Mouse (Mus musculus) left cerebral cortex, postnatal 4 days (tissue): Measurements from ENCODE around the gene Rab27a. TPM values are rescaled to one million over a fixed set of nuclear protein-coding genes. Genes with fewer than 3 reads are reported as not detected.
"Not testable (repeated sequence)": the region's sequence is repeated elsewhere in the genome, so short reads cannot be mapped to it uniquely, and the experiment has no call there.

ENCODE experiments used
- DNase-seq: peaks from one replicate; pipeline ENCODE4 v3.0.0-alpha.2; 2022
- intact Hi-C: fragments of 180-260 bp; cut with DNase I; formaldehyde crosslinking; loops from one replicate; pipeline ENCODE4 v1.15.1; 2025
- total RNA-seq, 2 experiments: library from RNA; stranded (reverse); gene quantifications; 2 replicates each; pipeline ENCODE4 v1.2.3; 2021

Gene Rab27a
- total RNA-seq, 2 experiments from 2014 or later, result 2.9 to 4.7 TPM

DNA sequence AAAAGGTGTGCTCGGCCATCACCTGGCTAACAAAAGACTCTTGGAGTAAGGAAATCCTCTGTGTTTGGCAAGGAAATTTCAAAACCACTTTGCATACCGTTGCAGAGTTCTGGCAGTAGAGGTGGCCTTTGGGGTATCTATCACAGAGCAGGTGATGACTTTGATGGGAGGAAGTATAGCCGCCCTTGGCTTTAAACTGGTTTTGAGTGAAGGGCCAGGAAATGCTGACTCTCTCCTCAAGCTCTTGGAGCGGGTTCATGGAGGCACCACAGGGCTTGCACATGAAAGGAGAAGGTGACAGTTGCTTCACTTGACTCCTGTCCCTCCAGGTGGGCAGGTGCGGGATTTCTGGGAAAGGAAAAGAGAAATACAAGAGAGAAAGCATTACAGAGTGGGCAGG lies 42.9 kb downstream of the Rab27a start:
- no peak for DNase-seq
- intact Hi-C loops, result loop anchor here (10.0 kb wide), 1 partner anchor 323 kb away; no protein-coding TSS in a partner anchor

DNA sequence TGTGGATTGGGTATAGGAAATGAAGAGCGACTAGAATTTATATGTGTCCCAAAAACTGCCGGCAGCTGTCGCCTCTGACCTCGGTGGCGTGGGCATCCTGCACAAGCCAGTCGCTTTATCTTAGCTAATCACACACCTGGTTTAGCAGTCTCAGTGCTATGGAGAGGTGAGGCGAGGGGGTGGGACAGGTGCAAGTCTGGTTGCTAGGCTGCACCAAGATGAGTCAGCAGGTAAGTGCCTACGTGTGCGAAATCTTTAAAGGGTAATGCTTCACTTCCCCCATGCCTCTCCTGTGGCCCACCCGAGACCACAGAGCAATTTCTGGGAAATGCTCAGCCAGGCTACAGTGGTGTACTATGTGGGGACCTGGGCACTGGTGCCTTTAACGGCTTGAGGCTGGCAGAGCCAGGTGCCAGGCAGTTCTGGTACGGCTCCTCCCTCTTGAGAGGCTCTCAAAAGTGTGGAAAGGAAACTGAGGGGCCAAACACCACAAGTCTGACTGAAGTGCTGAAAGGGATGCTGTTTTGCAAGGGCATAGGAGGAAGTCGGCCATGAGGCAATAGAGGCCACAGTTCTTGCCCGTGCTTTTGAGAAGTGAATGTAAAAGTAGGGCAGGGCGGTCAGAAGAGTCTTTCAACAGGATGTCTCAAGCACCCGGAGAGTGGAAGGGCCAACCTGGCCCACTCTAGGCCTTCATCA lies 44.7 kb downstream of the Rab27a start:
- intact Hi-C loops, result loop anchor here (10.0 kb wide), 1 partner anchor 325 kb away; no protein-coding TSS in a partner anchor
- no peak for DNase-seq

DNA sequence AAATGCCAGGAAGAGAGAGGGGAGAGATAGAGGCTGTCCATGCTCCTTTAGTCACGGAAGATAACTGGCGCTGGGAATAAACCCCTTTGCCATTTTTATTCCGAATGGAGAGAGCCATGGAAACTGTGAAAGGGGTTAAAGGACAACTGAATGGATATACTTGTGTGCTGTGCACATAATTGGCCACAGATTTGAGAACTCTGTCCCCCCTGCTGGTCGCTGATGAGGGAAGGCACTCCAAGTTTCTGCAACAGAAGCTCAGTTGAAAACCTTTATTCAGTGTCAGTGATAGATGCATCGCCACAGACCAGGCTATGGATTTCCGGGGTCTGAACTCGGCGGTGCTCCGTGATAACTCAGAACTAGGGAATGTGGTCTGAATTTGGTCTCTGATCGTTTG lies 45.5 kb downstream of the Rab27a start:
- peak; percentile 32 for DNase-seq

DNA sequence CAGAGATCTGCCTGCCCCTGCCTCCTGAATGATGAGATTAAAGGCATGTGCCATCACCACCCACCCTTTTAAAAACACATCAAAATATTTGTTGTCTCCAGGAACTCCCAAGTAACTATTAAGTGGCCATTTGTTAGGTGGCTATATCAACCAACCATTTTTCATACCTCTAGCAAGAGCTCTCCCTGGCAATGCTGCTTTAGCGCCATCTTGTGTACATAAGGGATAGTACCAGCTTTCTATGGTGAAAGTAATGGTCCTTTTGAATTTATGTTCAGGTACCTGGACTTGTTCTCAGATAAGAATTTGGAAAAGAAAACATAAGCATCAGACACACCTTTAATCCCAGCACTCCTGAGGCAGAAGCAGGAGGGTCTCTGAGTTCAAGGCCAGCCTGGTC lies 47.1 kb downstream of the Rab27a start:
- no peak for DNase-seq
- intact Hi-C loops, result loop anchor here (2.0 kb wide), 1 partner anchor 47 kb away; the partner anchor contains the start of gene Rab27a

More for the DNA sequence above, 45.5 kb downstream of the Rab27a start:
- intact Hi-C loops, result loop anchor here (2.0 kb wide), 1 partner anchor 45 kb away; the partner anchor contains the start of gene Rab27a

DNA sequence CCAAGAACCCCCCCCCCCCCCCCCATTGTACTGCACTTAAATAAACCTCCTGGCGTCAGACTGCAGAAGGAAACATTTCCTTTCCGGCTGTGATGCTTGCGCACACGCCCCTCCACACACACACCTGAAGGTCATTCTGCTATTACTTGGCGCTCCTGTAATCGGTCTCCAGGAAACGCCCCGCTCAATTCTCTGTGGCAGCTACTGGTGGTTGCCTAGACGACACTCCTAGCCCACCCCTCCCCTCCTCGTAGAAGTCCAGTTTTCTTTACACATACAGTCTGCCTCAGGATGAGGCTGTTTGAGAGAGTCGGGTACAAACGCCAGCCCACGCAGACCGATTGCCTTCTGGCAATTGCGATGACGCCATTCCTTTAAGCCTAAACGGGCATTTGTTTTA lies 49.9 kb downstream of the Rab27a start:
- no peak for DNase-seq
- intact Hi-C loops, result no loop called here

DNA sequence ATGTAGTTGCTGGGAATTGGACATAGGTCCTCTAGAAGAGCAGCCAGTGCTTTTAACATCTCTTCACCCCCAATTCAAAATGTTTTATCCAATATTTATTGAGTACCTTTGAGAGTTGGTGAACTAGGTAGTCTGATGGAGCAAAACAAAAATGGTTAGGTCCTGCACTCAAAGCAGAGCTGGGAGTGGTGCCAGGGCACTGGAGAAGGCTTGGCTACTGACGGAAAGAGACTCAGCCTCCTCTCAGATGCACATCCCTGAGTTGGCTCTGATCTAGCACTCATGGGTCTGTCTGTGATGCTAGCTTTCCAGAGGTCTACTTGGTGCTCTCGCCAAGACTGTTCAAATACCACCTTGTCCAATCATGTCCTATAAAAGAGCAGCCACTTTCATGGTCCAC lies 53.2 kb downstream of the Rab27a start:
- DNase-seq, result no peak
- intact Hi-C loops, result no loop called here

DNA sequence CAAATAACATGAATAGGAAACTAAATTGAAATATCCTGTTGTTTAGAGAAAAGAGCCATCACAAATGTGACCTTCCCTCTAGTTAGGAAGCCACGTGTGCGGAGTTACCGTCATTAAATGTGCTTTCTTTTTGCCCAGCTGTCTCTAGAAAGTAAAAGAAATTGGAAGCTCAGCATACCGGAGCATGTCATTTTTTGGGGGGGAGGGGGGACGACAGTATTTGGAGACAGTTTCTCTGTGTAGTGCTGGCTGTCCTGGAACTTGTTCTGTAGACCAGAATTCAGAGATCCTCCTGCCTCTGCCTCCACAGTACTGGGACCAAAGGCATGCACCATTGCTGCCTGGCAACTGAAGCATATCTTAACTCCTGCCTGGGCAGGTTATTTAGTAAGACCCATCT lies 56.9 kb downstream of the Rab27a start, which contains the start of gene Khdc3:
Khdc3 (plus strand) TSS at position 301 of the 400 bp plus-strand sequence.
- DNase-seq, result no peak
- intact Hi-C loops, result no loop called here

DNA sequence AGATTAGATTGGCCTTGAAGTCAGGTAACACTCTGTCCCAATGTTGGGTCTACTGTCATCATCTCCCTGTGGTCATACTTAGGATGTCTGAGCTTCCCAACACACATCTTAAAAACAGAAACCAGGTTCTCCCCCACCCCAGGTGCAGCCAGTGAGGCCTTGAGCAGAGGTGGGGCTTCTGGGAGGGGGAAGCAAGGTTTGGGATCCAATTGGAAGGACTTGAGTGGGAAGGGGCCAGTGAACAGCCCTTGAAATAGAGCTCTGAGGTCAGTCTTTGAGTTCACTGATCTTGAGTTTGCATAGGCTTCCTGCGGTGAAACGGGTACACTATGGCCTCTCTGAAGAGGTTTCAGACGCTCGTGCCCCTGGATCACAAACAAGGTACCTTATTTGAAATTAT lies 57.5 kb downstream of the Rab27a start, which contains the start of gene Gm20509:
Gm20509 (plus strand) TSS at position 290 of the 400 bp plus-strand sequence.
- DNase-seq, result no peak
- intact Hi-C loops, result no loop called here

DNA sequence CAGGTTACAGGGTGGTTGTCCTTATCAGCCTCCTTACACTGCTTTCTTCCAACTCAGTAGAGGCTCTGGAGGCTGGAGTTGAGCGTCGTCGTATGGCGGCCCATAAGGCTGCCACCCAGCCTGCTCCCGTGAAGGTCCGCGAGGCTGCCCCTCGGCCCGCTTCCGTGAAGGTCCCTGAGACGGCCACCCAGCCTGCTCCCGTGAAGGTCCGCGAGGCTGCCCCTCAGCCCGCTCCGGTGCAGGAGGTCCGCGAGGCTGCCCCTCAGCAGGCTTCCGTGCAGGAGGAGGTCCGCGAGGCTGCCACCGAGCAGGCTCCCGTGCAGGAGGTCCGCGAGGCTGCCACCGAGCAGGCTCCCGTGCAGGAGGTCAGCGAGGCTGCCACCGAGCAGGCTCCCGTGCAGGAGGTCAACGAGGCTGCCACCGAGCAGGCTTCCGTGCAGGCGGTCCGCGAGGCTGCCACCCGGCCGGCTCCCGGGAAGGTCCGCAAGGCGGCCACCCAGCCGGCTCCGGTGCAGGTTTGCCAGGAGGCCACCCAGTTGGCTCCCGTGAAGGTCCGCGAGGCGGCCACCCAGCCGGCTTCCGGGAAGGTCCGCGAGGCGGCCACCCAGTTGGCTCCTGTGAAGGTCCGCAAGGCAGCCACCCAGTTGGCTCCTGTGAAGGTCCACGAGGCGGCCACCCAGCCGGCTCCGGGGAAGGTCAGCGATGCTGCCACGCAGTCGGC lies 58.7 kb downstream of the Rab27a start:
- intact Hi-C loops, result no loop called here
- DNase-seq, result peak; percentile 38

DNA sequence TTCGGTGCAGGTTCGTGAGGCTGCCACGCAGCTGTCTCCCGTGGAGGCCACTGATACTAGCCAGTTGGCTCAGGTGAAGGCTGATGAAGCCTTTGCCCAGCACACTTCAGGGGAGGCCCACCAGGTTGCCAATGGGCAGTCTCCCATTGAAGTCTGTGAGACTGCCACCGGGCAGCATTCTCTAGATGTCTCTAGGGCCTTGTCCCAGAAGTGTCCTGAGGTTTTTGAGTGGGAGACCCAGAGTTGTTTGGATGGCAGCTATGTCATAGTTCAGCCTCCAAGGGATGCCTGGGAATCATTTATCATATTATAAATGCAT lies 59.2 kb downstream of the Rab27a start:
- DNase-seq, result no peak
- intact Hi-C loops, result no loop called here

DNA sequence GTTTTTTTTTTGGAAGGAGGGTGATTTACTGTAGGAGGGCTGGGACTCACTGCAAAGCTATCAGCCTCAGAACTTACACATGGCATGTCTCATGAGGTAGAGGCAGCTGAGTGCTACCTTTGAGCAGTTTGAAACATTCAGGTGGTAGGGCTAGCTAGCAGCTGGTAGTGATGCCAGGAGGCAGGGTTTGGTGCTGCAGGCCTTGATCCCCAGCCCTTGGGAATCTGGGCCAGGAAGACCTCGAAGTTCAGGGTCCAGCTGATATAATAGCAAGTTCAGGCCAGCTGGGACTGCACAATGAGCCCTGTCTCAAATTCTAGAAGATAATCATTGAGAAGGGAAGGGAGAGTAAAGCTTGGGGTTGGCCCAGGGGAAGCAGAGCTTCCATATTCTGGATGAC lies 60.5 kb downstream of the Rab27a start:
- DNase-seq, result no peak
- intact Hi-C loops, result no loop called here

DNA sequence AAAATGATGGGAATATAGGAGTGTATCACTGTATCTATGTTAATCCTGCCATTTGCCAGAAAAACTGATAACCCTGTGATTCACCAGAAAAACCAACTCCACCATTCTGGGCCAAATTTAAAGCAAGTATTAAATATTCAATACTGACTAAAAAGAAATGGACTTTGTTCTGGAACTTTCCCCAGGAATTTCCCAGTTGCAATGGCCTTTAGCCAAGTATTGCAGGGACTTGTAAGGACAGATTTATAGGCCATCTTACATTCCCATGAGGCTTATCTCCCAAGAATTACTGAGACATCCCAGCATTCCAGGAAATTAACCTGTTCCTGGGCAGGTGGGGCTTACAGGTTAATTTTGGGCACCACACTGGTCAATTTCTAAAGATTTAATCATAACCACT lies 61.1 kb downstream of the Rab27a start:
- intact Hi-C loops, result no loop called here
- no peak for DNase-seq

DNA sequence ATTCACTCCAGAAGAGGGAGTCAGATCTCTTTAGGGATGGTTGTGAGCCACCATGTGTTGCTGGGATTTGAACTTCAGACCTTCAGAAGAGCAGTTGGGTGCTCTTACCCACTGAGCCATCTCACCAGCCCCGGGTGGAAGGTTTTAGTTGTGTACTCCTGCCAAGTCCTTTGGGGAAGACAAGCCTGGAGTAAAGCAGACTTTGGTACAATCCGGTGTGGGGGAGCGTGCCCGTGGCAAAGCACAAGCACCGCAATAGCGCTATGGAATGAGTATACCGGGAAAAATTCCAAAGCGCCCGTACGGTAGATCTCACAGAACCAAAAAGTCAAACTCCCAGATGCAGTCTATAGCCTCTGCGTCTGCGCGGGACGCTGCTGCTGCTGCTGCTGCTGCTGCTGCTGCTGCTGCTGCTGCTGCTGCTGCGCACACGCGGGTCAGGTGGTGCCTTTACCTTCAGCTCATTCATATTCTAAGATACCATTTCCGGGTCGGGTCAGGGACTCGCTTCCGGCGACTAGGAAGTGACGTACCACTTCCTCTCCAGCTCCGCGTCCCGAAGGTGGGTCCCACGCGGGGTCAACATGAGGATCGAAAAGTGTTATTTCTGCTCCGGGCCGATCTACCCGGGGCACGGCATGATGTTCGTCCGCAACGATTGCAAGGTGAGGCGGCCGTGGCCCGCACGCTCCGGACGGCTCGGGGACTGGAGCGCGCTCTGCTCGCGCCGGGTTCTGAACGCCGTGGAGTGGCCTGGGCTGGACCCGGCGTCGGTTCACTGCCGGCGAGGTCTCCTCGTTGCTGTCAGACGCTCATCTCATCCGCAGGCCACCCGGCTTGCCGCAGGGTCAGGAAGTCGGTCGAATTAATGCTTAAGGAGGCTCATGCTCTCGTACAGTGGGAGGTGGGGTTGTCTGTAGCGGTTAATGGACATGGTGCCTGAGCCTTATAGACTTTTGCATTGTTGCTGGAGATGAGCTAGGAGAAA lies 68.6 kb downstream of the Rab27a start, which contains the start of gene Rsl24d1:
Rsl24d1 (plus strand) TSS at position 508 of the 988 bp plus-strand sequence.
- peak; percentile 78 for DNase-seq
- intact Hi-C loops, result no loop called here

DNA sequence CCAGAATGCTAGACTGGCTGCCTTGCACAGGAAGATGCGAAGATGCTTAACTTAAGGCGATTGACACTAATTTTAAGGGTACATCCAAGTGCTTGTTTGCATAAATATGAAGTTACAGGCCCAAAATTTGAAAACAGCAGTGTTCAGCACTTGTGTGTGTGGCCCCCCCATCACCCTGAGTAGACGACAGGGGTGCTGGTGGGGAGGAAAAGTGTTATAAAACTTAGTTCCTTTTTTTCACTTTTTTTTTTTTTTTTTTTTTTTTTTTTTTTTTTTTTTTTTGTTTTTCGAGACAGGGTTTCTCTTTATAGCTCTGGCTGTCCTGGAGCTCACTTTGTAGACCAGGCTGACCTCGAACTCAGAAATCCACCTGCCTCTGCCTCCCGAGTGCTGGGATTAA lies 72.0 kb downstream of the Rab27a start:
- intact Hi-C loops, DNase-seq: not testable (repeated sequence)

DNA sequence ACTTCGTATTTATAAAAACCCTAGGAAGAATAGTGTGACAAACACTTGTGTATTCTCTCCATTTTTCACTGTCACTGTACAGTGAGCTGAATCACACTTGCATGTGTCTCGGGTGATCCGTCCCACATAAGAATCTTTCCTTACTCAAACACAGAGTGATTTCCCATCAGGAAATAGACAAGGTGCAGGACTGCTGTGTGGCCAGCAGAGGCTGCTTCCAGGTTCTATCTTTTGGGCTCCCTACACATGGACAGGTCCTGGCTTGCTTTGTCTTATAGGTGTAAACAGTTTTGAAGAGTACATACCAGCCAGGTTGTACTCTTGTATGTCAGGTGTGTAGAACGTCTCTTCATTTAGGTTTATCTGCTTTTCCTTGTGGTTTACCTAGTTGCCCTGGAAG lies 73.4 kb downstream of the Rab27a start:
- no peak for DNase-seq
- intact Hi-C loops, result no loop called here

DNA sequence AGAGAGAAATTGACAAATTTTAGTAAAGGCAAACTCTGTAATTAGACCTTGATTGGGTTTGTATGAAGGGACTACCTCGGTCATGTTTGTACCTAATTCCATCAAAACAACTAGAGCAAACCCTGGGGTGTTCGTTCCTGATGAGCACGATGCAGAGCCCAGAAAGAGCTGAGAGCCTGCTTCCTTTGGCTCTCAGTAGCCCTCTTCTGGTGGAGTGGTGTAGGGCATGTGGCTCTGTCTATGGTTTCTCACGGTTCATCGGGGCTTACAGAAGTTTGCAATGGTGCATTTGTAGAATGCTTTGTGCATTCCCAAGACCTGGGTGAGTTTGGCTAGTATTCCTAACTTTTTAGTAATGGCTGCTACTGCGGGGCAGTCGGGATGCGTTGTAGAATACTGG lies 77.1 kb downstream of the Rab27a start:
- intact Hi-C loops, result no loop called here
- no peak for DNase-seq

DNA sequence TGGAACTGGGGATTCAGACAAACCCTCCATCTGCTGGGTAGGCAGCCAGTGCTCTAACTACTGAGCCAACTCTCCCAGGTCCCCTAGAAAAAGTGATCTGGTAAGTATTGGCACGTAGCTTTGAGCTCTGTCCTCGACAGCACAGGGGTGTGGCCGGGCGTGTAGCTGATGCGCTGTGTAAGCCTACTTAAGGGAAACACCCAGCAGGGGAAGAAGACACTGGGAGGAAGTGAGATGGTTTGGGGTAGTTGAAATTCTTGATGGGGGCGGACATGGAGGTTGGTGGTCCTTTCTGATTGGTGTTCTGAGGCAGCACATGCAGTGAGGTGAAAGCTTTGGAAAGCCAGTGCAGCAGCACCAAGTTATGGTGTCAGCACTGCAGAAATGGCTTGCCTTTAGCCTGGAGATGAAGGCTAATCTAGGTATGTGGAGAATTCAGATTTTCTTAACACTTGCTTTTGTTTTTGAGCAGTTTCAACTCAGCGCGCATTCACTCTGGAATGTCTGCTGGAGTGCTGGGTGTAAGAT lies 80.5 kb downstream of the Rab27a start:
- intact Hi-C loops, result no loop called here
- no peak for DNase-seq

DNA sequence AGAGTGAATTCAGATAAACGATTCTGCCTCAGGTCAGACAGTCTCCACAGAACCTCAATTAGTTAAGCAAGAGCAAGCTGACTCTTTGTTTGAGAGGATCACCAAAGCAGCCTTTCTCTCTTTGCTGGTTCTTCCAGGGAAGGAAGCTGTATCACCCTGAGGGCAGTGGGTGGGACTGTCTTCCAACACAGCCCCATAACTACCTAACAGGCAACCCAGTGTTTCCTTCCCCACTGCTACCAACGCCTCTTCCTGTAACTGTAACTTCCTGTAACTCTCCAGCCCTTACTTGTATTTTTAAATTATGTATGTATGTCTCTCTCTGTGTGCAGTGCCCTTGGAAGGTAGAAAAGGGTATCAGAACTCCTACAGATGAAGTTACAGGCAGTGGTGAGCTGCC lies 82.8 kb downstream of the Rab27a start:
- intact Hi-C loops, result no loop called here
- no peak for DNase-seq

DNA sequence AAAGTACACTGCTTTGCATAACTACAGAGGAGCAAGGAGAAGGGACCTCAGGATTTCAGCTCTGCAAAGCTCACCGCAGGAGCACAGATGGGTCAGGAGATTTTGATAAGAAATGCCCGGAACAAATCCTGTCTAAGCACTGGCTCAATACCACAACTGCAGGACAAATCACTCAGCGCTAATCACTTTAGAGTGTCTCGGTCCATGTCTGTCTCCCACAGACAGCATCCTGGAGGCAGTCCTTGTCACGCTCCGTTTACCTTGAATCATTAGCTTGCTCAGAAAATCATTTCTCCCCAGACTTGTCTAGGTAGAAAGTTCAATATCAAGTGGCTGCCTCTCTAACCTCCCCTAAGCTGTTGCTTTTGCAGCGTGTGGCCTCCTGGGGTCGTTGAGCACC lies 85.2 kb downstream of the Rab27a start:
- intact Hi-C loops, result loop anchor here (10.0 kb wide), 1 partner anchor 1755 kb away; no protein-coding TSS in a partner anchor
- DNase-seq, result no peak

DNA sequence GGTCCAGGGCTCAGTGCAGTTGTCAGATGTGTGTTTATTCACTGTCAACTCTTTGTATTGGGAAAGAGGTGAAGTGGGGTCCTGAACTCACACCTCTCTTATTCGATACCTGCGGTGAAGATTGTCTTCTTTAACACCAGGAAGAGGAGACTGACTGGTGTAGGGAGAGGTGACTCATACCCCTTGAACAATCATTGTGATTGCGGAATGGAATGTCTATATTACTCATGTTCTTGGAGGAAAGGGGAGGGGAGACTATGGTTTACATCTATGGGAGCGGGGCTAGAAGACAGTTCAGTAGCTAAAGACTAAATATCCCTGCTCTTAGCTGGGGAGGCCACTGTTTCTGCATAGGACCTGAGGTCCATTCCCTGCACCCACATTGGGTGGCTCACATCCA lies 85.9 kb downstream of the Rab27a start:
- intact Hi-C loops, result loop anchor here (10.0 kb wide), 1 partner anchor 1754 kb away; no protein-coding TSS in a partner anchor
- DNase-seq, result no peak
